Mouse (Mus musculus) spleen, adult 18-20 months (tissue): ENCODE data around the gene 4931408C20Rik.

Source experiments
- DNase-seq, 2 experiments: peaks; one replicate each; pipeline ENCODE4 v3.0.0; 2022; ENCODE audit warnings: mixed read lengths in 2 of 2

The 4931408C20Rik gene

GRCm38 (mm10) chr1:26686842-26687760, at the start of gene 4931408C20Rik:
Gene 4931408C20Rik, minus strand, starts transcription at chr1:26687460.
- peak; percentile 5 to 10 for DNase-seq

- no peak for DNase-seq
These were observed 666 bp upstream of the 4931408C20Rik start for GRCm38 (mm10) chr1:26687926-26688325.

- DNase-seq = no peak
These were observed 1.1 kb downstream of the 4931408C20Rik start for GRCm38 (mm10) chr1:26685952-26686693.

- no peak for DNase-seq
These were observed 1.9 kb downstream of the 4931408C20Rik start for GRCm38 (mm10) chr1:26685383-26685782.

- DNase-seq = no peak
These were observed 37.4 kb downstream of the 4931408C20Rik start for GRCm38 (mm10) chr1:26649704-26650388.

- no peak for DNase-seq
These were observed 51.2 kb downstream of the 4931408C20Rik start for GRCm38 (mm10) chr1:26636051-26636450.
